Mouse (Mus musculus) lung, postnatal 0 days (tissue): ENCODE results near the gene Hist1h2bf. TPM values are rescaled to one million over a fixed set of nuclear protein-coding genes. Genes with fewer than 3 reads are reported as not detected.
"Not testable (repeated sequence)": the region's sequence is repeated elsewhere in the genome, so short reads cannot be mapped to it uniquely, and the experiment has no call there.

Experiments used
- ATAC-seq: fragments of 200-750 bp; cut with Nextera tagmentation; 2 replicates; pipeline ENCODE4 v1.8.0; 2017; ENCODE audit warnings: moderate library complexity
- DNase-seq: peaks from one replicate; pipeline ENCODE4 v3.0.0-alpha.2; 2016; ENCODE audit warnings: low spot score
- H3K27ac ChIP-seq: fragments of 300-500 bp; sonication (generic); 2 replicates; pipeline ENCODE4 v1.5.1; 2014; ENCODE audit warnings: antibody characterized with exemption, mild to moderate bottlenecking, low read length, mixed read lengths
- H3K27me3 ChIP-seq: fragments of 300-500 bp; sonication (generic); replicated peaks from 2 replicates; pipeline ENCODE4 v1.6.1; 2014; ENCODE audit warnings: low read length, mixed read lengths; ENCODE audit not compliant: insufficient read depth
- H3K36me3 ChIP-seq: fragments of 300-500 bp; sonication (generic); 2 replicates; pipeline ENCODE4 v1.6.1; 2014; ENCODE audit warnings: low read length, mixed read lengths; ENCODE audit not compliant: insufficient read depth
- H3K4me1 ChIP-seq: fragments of 300-500 bp; sonication (generic); 2 replicates; pipeline ENCODE4 v1.6.1; 2014; ENCODE audit warnings: antibody characterized with exemption, low read depth, low read length, mixed read lengths; ENCODE audit not compliant: insufficient read depth
- H3K4me2 ChIP-seq: fragments of 300-500 bp; sonication (generic); replicated peaks from 2 replicates; pipeline ENCODE4 v1.6.1; 2014; ENCODE audit warnings: low read depth, mild to moderate bottlenecking, low read length, moderate library complexity, mixed read lengths
- H3K4me3 ChIP-seq: fragments of 300-500 bp; sonication (generic); 2 replicates; pipeline ENCODE4 v1.5.1; 2014; ENCODE audit warnings: low read depth, low read length
- H3K9ac ChIP-seq: fragments of 300-500 bp; sonication (generic); replicated peaks from 2 replicates; pipeline ENCODE4 v1.6.1; 2014; ENCODE audit warnings: low read depth, mild to moderate bottlenecking
- H3K9me3 ChIP-seq: fragments of 300-500 bp; sonication (generic); 2 replicates; pipeline ENCODE4 v1.6.1; 2016; ENCODE audit warnings: low read length, mixed read lengths
- CTCF ChIP-seq: IDR thresholded peaks from 2 replicates; pipeline ENCODE4 v1.5.1; 2016; ENCODE audit warnings: antibody characterized with exemption, mild to moderate bottlenecking
- EP300 ChIP-seq: IDR thresholded peaks from 2 replicates; pipeline ENCODE4 v1.6.1; 2016; ENCODE audit warnings: antibody characterized with exemption, mild to moderate bottlenecking, control low read depth
- WGBS: fragments of 180-500 bp; shearing (Covaris S2); extraction: QIAGEN DNeasy Blood & Tissue Kit; methylation state at CpG from one replicate; pipeline ENCODE4 v1.1.7; 2014; 5-methylcytosine and 5-hydroxymethylcytosine counted together
- polyA plus RNA-seq: library from polyadenylated mRNA; unstranded; fragments of >200 nt; fragmentation: Nextera tagmentation; extraction: Ambion mirVana; gene quantifications from 2 replicates; pipeline ENCODE4 v1.2.1, GENCODE M21; 2015

Hist1h2bf gene
- polyA plus RNA-seq, 1 experiment from 2014 or later: 0.48 TPM

- TF ChIP-seq CTCF (no peak), EP300 (no peak)
- peak overlapping the region; percentile 17; the same call in 1 of the 2 replicates for H3K9ac ChIP-seq
- 16% methylated on average over 2 of the region's 2 CpGs for WGBS
- no peaks in the 10 kb centered on the region for H3K27me3 ChIP-seq
- ATAC-seq (no peak), DNase-seq (peak; percentile 18)
- peak overlapping the region; percentile 48 for H3K27ac ChIP-seq
- H3K36me3 ChIP-seq: no peaks in the 10 kb centered on the region
- peak overlapping the region; percentile 33 for H3K4me3 ChIP-seq
- peaks cover 11% of the 10 kb centered on the region; the same call in 1 of the 2 replicates for H3K4me1 ChIP-seq
- H3K9me3 ChIP-seq: no peaks in the 10 kb centered on the region
- peak overlapping the region; percentile 64 for H3K4me2 ChIP-seq
Measured at GRCm38 (mm10) chr13:23572218-23573033, 1.6 kb downstream of the Hist1h2bf start.

GRCm38 (mm10) chr13:23571504-23572217 is 2.3 kb downstream of the Hist1h2bf start:
- H3K36me3 ChIP-seq, H3K27me3 ChIP-seq, ATAC-seq, H3K9me3 ChIP-seq: not testable (repeated sequence)
- peak; percentile 17 for DNase-seq
- under 1% methylated on average over 8 of the region's 34 CpGs for WGBS
- TF ChIP-seq EP300: 0 out of 2 replicates have a peak, but pooled peaks have one; percentile 15
- Histone ChIP-seq H3K4me3 (peak overlapping the region; percentile 33), H3K4me2 (peak overlapping the region; percentile 64), H3K9ac (peak overlapping the region; percentile 17; the same call in 1 of the 2 replicates), H3K4me1 (peaks cover 11% of the 10 kb centered on the region; the same call in 1 of the 2 replicates), H3K27ac (peak overlapping the region; percentile 91)

GRCm38 (mm10) chr13:23571022-23571503 is 2.9 kb downstream of the Hist1h2bf start, which contains the start of the genes Hist1h2ae and Hist1h2bg:
Gene Hist1h2ae (minus strand): TSS chr13:23571220.
Gene Hist1h2bg (plus strand): TSS chr13:23571396.
- Histone ChIP-seq H3K36me3 (no peaks in the 10 kb centered on the region), H3K9me3 (no peaks in the 10 kb centered on the region), H3K4me2 (peak within 1 kb of the TSS; percentile 64), H3K27ac (peak within 1 kb of the TSS; percentile 91), H3K27me3 (no peaks in the 10 kb centered on the region), H3K4me1 (peaks cover 6% of the 10 kb centered on the region; the same call in 1 of the 2 replicates), H3K4me3 (peak within 1 kb of the TSS; percentile 33), H3K9ac (peak within 1 kb of the TSS; percentile 34; the same call in 1 of the 2 replicates)
- 3% methylated on average over 17 of the region's 18 CpGs for WGBS
- no peak for TF ChIP-seq CTCF
- TF ChIP-seq EP300: peak; percentile 72
- DNase-seq (peak; percentile 99), ATAC-seq (peak; percentile 87)

- DNase-seq (peak; percentile 15), ATAC-seq (peak; percentile 25)
- TF ChIP-seq CTCF: peak; percentile 23; the same call in 1 of the 2 replicates
- 3% methylated on average over 15 of the region's 41 CpGs for WGBS
- Histone ChIP-seq H3K4me3 (peak overlapping the region; percentile 33), H3K4me2 (peak overlapping the region; percentile 64), H3K27ac (peak overlapping the region; percentile 91), H3K9ac (peak overlapping the region; percentile 34; the same call in 1 of the 2 replicates)
- H3K27me3 ChIP-seq, H3K9me3 ChIP-seq, H3K4me1 ChIP-seq, H3K36me3 ChIP-seq: not testable (repeated sequence)
Measured at GRCm38 (mm10) chr13:23570261-23571021, 3.6 kb downstream of the Hist1h2bf start.

GRCm38 (mm10) chr13:23564482-23564881 is 9.5 kb downstream of the Hist1h2bf start:
- TF ChIP-seq CTCF: no peak
- TF ChIP-seq EP300: no peak
- Histone ChIP-seq H3K4me1 (no peaks in the 10 kb centered on the region), H3K27me3 (no peaks in the 10 kb centered on the region), H3K36me3 (no peaks in the 10 kb centered on the region), H3K27ac (no peak overlapping the region), H3K9ac (no peak overlapping the region), H3K4me2 (no peak overlapping the region), H3K9me3 (no peaks in the 10 kb centered on the region), H3K4me3 (no peak overlapping the region)
- DNase-seq (peak; percentile 4), ATAC-seq (no peak)
- WGBS: 61% methylated on average over 2 of the region's 2 CpGs
